Mouse (Mus musculus) heart, adult 2 months (tissue): Measurements from ENCODE around the gene Lsm6. TPM values are rescaled to one million over a fixed set of nuclear protein-coding genes. Genes with fewer than 3 reads are reported as not detected.

ENCODE experiments used
- DNase-seq, 2 experiments: peaks; one replicate each; pipeline ENCODE4 v3.0.0; 2021
- H3K27ac ChIP-seq: fragments of 200-600 bp; 2 replicates; pipeline ENCODE4 v1.8.1; 2022
- H3K27me3 ChIP-seq: fragments of 200-500 bp; 2 replicates; pipeline ENCODE4 v1.6.1; 2012; ENCODE audit warnings: mild to moderate bottlenecking, low read length, inconsistent platforms, mixed read lengths; ENCODE audit not compliant: control insufficient read depth, insufficient read depth
- H3K36me3 ChIP-seq: fragments of 200-500 bp; 2 replicates; pipeline ENCODE4 v1.6.1; 2012; ENCODE audit warnings: low read length, inconsistent platforms; ENCODE audit not compliant: control insufficient read depth, insufficient read depth
- H3K4me1 ChIP-seq: fragments of 200-500 bp; 2 replicates; pipeline ENCODE4 v1.6.1; 2011; ENCODE audit warnings: low read length; ENCODE audit not compliant: control insufficient read depth, insufficient read depth
- H3K4me3 ChIP-seq: fragments of 200-600 bp; 2 replicates; pipeline ENCODE4 v1.8.1; 2022
- H3K79me2 ChIP-seq: fragments of 200-500 bp; replicated peaks from 2 replicates; pipeline ENCODE4 v1.6.1; 2012; ENCODE audit warnings: mild to moderate bottlenecking, inconsistent platforms, low read length, moderate library complexity, mixed read lengths; ENCODE audit not compliant: control insufficient read depth, insufficient read depth
- H3K9ac ChIP-seq: fragments of 200-500 bp; 2 replicates; pipeline ENCODE4 v1.6.1; 2012; ENCODE audit warnings: low read depth, mild to moderate bottlenecking, control low read depth, inconsistent platforms, low read length, mixed read lengths
- CTCF ChIP-seq: fragments of 200-600 bp; IDR thresholded peaks from 2 replicates; pipeline ENCODE4 v1.8.1; 2022; ENCODE audit warnings: antibody characterized with exemption, mild to moderate bottlenecking, moderate library complexity
- EP300 ChIP-seq: fragments of 200-500 bp; IDR thresholded peaks from 2 replicates; pipeline ENCODE4 v1.6.1; 2011; ENCODE audit warnings: low read depth, low read length, control low read depth; ENCODE audit not compliant: insufficient read depth
- POLR2A ChIP-seq: fragments of 200-500 bp; IDR thresholded peaks from 2 replicates; pipeline ENCODE4 v1.6.1; 2011; ENCODE audit warnings: mild to moderate bottlenecking, low read depth, low read length, control low read depth; ENCODE audit not compliant: insufficient read depth
- WGBS: fragments of 180-500 bp; shearing (Covaris S2); methylation state at CpG from one replicate; pipeline ENCODE4 v1.1.7; 2018; 5-methylcytosine and 5-hydroxymethylcytosine counted together
- intact Hi-C: fragments of 180-260 bp; cut with DNase I; formaldehyde crosslinking; loops from one replicate; pipeline ENCODE4 v1.15.1; 2025
- long read RNA-seq: library from polyadenylated mRNA; stranded (forward); transcript quantifications from one replicate; pipeline ENCODE4 v2.0.0, GENCODE M21; 2021
- polyA plus RNA-seq: library from polyadenylated mRNA; depleted of rRNA; stranded (reverse); fragments of >200 nt; gene quantifications from 2 replicates; pipeline ENCODE4 v1.2.3, GENCODE M21; 2012; rRNA removed
- total RNA-seq, 2 experiments: library from RNA; stranded (reverse); gene quantifications; 2 replicates each; pipeline ENCODE4 v1.2.3; 2021

The Lsm6 gene
- total RNA-seq (10 to 100 TPM; 59.6 to 67.3 TPM), polyA plus RNA-seq (9.7 and 20.8 TPM in 2 replicates)
- long read RNA-seq, transcript Lsm6-201 (4 exons, 2,107 nt): minor isoform, 22 of 68 reads
- long read RNA-seq, transcript Lsm6-203 (5 exons, 3,792 nt): major isoform, 29 of 68 reads
- long read RNA-seq, partial matches to known transcripts: 3 of 68 reads
- long read RNA-seq, other reads (novel, unspliced or antisense): 14 of 68 reads

- Histone ChIP-seq H3K9ac (peak within 1 kb of the TSS; percentile 91), H3K79me2 (no peaks in the 10 kb centered on the region), H3K36me3 (no peaks in the 10 kb centered on the region), H3K4me1 (peaks cover 2% of the 10 kb centered on the region; the same call in 1 of the 2 replicates), H3K4me3 (peak within 1 kb of the TSS; percentile 87), H3K27me3 (no peaks in the 10 kb centered on the region), H3K27ac (peak within 1 kb of the TSS; percentile 90)
- WGBS: under 1% methylated on average over 62 of the region's 70 CpGs
- intact Hi-C loops: loop anchor here (1.0 to 5.0 kb wide), 2 partner anchors 207 to 474 kb away; partner anchors contain the start of genes Mmaa and Zfp827
- TF ChIP-seq EP300 (no peak), POLR2A (peak; percentile 69), CTCF (no peak)
- peak; percentile 98 to 100 for DNase-seq
Observed at GRCm38 (mm10) chr8:78820673-78821310, at the start of gene Lsm6. Gene Lsm6 (minus strand): TSS chr8:78821140.

GRCm38 (mm10) chr8:78867036-78867435, 46.1 kb upstream of the Lsm6 start:
- no peaks in the 10 kb centered on the region for H3K4me1 ChIP-seq
- no peaks in the 10 kb centered on the region for H3K27me3 ChIP-seq
- intact Hi-C loops: no loop called here
- H3K27ac ChIP-seq: no peak overlapping the region
- no peak overlapping the region for H3K4me3 ChIP-seq
- no peaks in the 10 kb centered on the region for H3K36me3 ChIP-seq
- no peak for TF ChIP-seq EP300
- no peak for TF ChIP-seq POLR2A
- TF ChIP-seq CTCF: no peak
- no peak for DNase-seq
- 81% methylated on average over 2 of the region's 2 CpGs for WGBS
- H3K79me2 ChIP-seq: no peaks in the 10 kb centered on the region
- no peak overlapping the region for H3K9ac ChIP-seq

GRCm38 (mm10) chr8:78863001-78863400, 42.1 kb upstream of the Lsm6 start:
- H3K4me1 ChIP-seq: no peaks in the 10 kb centered on the region
- H3K27ac ChIP-seq: no peak overlapping the region
- TF ChIP-seq CTCF (no peak), EP300 (no peak), POLR2A (no peak)
- DNase-seq: no peak
- no peak overlapping the region for H3K9ac ChIP-seq
- H3K27me3 ChIP-seq: no peaks in the 10 kb centered on the region
- intact Hi-C loops: no loop called here
- H3K36me3 ChIP-seq: no peaks in the 10 kb centered on the region
- WGBS: 42% methylated on average over 1 of the region's 1 CpGs
- no peak overlapping the region for H3K4me3 ChIP-seq
- no peaks in the 10 kb centered on the region for H3K79me2 ChIP-seq

GRCm38 (mm10) chr8:78862046-78862445, 41.1 kb upstream of the Lsm6 start:
- no peak overlapping the region for H3K9ac ChIP-seq
- no peak for TF ChIP-seq CTCF
- TF ChIP-seq POLR2A: no peak
- no peak for TF ChIP-seq EP300
- no peak overlapping the region for H3K27ac ChIP-seq
- no peaks in the 10 kb centered on the region for H3K36me3 ChIP-seq
- no peaks in the 10 kb centered on the region for H3K27me3 ChIP-seq
- H3K4me1 ChIP-seq: no peaks in the 10 kb centered on the region
- H3K79me2 ChIP-seq: no peaks in the 10 kb centered on the region
- H3K4me3 ChIP-seq: no peak overlapping the region
- no peak for DNase-seq
- intact Hi-C loops: no loop called here
- WGBS: 66% methylated on average over 9 of the region's 9 CpGs

GRCm38 (mm10) chr8:78860789-78861188, 39.8 kb upstream of the Lsm6 start:
- H3K4me1 ChIP-seq: no peaks in the 10 kb centered on the region
- no peaks in the 10 kb centered on the region for H3K79me2 ChIP-seq
- intact Hi-C loops: no loop called here
- no peak overlapping the region for H3K4me3 ChIP-seq
- WGBS: 58% methylated on average over 5 of the region's 5 CpGs
- no peak overlapping the region for H3K9ac ChIP-seq
- DNase-seq: no peak
- H3K27me3 ChIP-seq: no peaks in the 10 kb centered on the region
- H3K27ac ChIP-seq: no peak overlapping the region
- TF ChIP-seq CTCF (no peak), EP300 (no peak), POLR2A (no peak)
- no peaks in the 10 kb centered on the region for H3K36me3 ChIP-seq

GRCm38 (mm10) chr8:78857421-78857820, 36.5 kb upstream of the Lsm6 start:
- no peak for TF ChIP-seq CTCF
- no peak for TF ChIP-seq POLR2A
- H3K27ac ChIP-seq: no peak overlapping the region
- no peaks in the 10 kb centered on the region for H3K27me3 ChIP-seq
- intact Hi-C loops: no loop called here
- no peak overlapping the region for H3K9ac ChIP-seq
- H3K4me1 ChIP-seq: no peaks in the 10 kb centered on the region
- DNase-seq: no peak
- WGBS: 87% methylated on average over 7 of the region's 7 CpGs
- no peaks in the 10 kb centered on the region for H3K79me2 ChIP-seq
- no peaks in the 10 kb centered on the region for H3K36me3 ChIP-seq
- H3K4me3 ChIP-seq: no peak overlapping the region
